Mouse (Mus musculus) C2C12 (cell line): ENCODE data around the gene Rap1gds1. TPM values are rescaled to one million over a fixed set of nuclear protein-coding genes. Genes with fewer than 3 reads are reported as not detected.

Experiments used
- H3K27me3 ChIP-seq: one replicate; pipeline ENCODE4 v1.6.1; 2011; ENCODE audit not compliant: control insufficient read depth, insufficient read depth, insufficient read length
- H3K36me3 ChIP-seq: one replicate; pipeline ENCODE4 v1.6.1; 2011; ENCODE audit not compliant: control insufficient read depth, insufficient read depth
- H3K4me3 ChIP-seq: one replicate; pipeline ENCODE4 v1.5.1; 2011; ENCODE audit warnings: mild to moderate bottlenecking, control low read depth; ENCODE audit not compliant: poor library complexity, insufficient read depth, severe bottlenecking
- H3K79me2 ChIP-seq: one replicate; pipeline ENCODE4 v1.6.1; 2011; ENCODE audit not compliant: control insufficient read depth, insufficient read depth
- H3K79me3 ChIP-seq: one replicate; pipeline ENCODE4 v1.6.1; 2011; ENCODE audit warnings: low read depth, control low read depth
- H3ac ChIP-seq: one replicate; pipeline ENCODE3; 2011; ENCODE audit warnings: low read depth; ENCODE audit not compliant: control insufficient read depth, insufficient read length
- CEBPB ChIP-seq: IDR thresholded peaks from one replicate; pipeline ENCODE4 v1.6.1; 2011; ENCODE audit warnings: low read depth, mild to moderate bottlenecking, control low read depth, moderate library complexity
- CTCF ChIP-seq: IDR thresholded peaks from one replicate; pipeline ENCODE4 v1.5.1; 2011; ENCODE audit not compliant: control insufficient read depth, insufficient read depth, insufficient read length
- FOSL1 ChIP-seq: IDR thresholded peaks from one replicate; pipeline ENCODE4 v1.8.0; 2011; ENCODE audit warnings: mild to moderate bottlenecking, low read length; ENCODE audit not compliant: poor library complexity, insufficient read depth, severe bottlenecking
- MAX ChIP-seq: IDR thresholded peaks from one replicate; pipeline ENCODE4 v1.6.1; 2011; ENCODE audit warnings: mild to moderate bottlenecking, control low read depth
- MYOD1 ChIP-seq: IDR thresholded peaks from one replicate; pipeline ENCODE4 v1.6.1; 2011; ENCODE audit warnings: low read depth; ENCODE audit not compliant: control insufficient read depth, insufficient read length
- MYOG ChIP-seq: IDR thresholded peaks from one replicate; pipeline ENCODE4 v1.6.1; 2011; ENCODE audit not compliant: control insufficient read depth, insufficient read length; ENCODE audit errors: extremely low read depth
- USF1 ChIP-seq: IDR thresholded peaks from one replicate; pipeline ENCODE4 v1.6.1; 2011; ENCODE audit warnings: low read depth, mild to moderate bottlenecking, control low read depth, moderate library complexity
- polyA plus RNA-seq: library from polyadenylated mRNA; unstranded; fragments of >200 nt; fragmentation: generic; extraction: Trizol; gene quantifications from one replicate; pipeline ENCODE4 v1.2.1, GENCODE M21; 2012; ENCODE audit warnings: missing spikeins

Gene Rap1gds1
- polyA plus RNA-seq, 1 experiment = 29.1 TPM

DNA sequence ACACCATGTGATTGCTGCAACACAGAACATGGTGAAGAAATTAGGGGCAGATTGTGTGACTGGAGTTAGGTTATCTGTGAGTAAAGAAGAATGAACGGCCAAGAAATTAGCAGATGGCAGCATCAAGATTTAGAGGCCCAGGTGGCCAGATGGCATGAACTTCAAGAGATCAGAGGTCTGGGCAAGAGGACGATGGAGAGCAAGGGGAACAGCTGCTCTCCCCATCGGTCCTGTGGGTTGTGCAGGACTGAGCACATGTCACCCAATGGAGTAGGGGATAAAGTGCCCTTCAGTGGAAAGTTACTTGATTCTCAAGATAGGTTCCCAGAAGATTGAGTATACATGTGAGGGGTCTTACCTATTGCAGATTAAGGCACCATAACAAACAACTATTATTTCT, 13.5 kb upstream of the Rap1gds1 start:
- H3K79me3 ChIP-seq = no peaks in the 10 kb centered on the region
- TF ChIP-seq MYOD1 (no peak), FOSL1 (no peak), MAX (no peak), CEBPB (no peak), CTCF (no peak), USF1 (no peak), MYOG (no peak)
- H3K79me2 ChIP-seq = no peaks in the 10 kb centered on the region
- no peak overlapping the region for H3ac ChIP-seq
- no peaks in the 10 kb centered on the region for H3K27me3 ChIP-seq
- H3K36me3 ChIP-seq = no peaks in the 10 kb centered on the region
- no peak overlapping the region for H3K4me3 ChIP-seq

DNA sequence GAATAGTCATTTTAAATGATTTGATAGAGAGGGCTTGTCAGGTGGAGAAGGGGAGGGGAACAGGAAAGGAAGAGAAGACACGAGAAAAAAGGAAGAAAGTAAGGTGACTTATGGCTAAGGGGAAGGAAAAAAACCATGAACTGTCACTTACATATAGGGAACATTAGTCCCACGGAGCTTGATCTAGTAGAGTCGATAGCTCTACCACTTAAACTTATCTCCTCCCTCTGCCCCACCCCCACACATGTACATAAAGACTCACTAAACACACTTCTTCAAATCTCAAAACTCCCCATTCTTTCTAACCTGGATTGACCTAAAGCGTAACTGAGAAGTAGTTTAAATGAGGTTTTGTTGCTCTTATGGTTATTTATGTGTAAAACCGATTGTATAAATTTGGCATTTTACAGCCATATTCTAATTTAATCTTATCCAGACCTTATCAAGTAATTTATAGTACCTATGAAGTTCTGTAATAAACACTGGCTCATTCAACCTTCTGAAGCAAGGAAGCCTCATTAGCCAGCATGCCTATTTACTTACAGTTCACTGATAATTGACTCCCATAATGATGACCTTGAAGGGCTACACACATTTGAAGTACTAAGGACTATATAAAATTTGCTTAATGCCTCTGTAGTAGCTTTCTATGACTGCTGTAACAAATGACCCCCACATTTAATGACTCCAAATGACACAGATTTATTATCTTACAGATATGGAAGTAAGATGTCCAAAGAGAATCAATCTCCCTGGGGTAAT, 9.0 kb upstream of the Rap1gds1 start:
- no peak for TF ChIP-seq FOSL1
- TF ChIP-seq MYOG = no peak
- no peak for TF ChIP-seq MYOD1
- TF ChIP-seq CEBPB = no peak
- TF ChIP-seq USF1 = no peak
- no peak for TF ChIP-seq CTCF
- no peak for TF ChIP-seq MAX
- no peak overlapping the region for H3K4me3 ChIP-seq
- no peaks in the 10 kb centered on the region for H3K79me2 ChIP-seq
- no peaks in the 10 kb centered on the region for H3K36me3 ChIP-seq
- H3ac ChIP-seq = no peak overlapping the region
- no peaks in the 10 kb centered on the region for H3K79me3 ChIP-seq
- H3K27me3 ChIP-seq = no peaks in the 10 kb centered on the region

DNA sequence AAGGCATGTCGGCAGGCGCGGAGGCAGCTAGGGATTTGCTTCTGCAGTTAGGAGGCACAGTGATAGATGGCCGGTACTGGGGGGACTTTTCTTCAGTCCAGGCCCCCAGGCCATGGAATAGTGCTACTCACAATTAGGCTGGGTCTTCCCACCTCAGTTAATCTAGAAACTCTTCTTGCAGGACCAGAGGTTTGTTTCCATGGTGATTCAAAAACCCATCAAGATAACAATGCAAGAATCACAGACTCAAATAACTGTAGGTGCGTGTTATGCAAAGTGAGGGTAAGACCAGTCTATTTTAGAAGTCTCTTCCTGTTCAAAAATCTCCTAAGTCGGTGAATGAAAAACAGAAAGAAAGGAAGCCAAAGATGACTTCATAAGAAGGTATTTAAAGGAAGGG, 4.8 kb upstream of the Rap1gds1 start:
- no peaks in the 10 kb centered on the region for H3K79me3 ChIP-seq
- no peak overlapping the region for H3ac ChIP-seq
- no peak for TF ChIP-seq MYOD1
- no peak for TF ChIP-seq CEBPB
- no peak for TF ChIP-seq FOSL1
- TF ChIP-seq CTCF = no peak
- no peak for TF ChIP-seq MAX
- TF ChIP-seq USF1 = no peak
- TF ChIP-seq MYOG = no peak
- no peak overlapping the region for H3K4me3 ChIP-seq
- H3K36me3 ChIP-seq = no peaks in the 10 kb centered on the region
- no peaks in the 10 kb centered on the region for H3K27me3 ChIP-seq
- no peaks in the 10 kb centered on the region for H3K79me2 ChIP-seq

DNA sequence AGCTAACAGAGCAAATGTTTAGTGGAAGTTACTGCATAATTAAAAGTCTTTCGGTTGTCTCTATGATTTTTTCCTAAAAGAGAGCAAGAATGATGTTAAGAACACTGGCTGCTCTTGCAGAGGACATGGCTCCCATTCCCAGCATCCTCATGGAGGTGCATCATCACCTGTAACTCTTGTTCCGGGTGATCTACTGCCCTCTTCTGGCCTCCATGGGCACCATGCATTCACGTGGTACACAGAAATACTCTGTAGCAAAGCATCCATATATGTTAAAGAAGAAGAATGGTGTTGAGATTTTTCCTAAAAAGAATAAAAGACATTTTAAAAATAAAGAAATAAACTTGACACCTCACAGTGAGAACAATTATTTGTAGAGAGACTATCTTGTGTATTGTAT, 3.0 kb upstream of the Rap1gds1 start:
- Histone ChIP-seq H3K27me3 (no peaks in the 10 kb centered on the region), H3ac (no peak overlapping the region), H3K4me3 (no peak overlapping the region), H3K36me3 (no peaks in the 10 kb centered on the region), H3K79me2 (peaks cover 16% of the 10 kb centered on the region), H3K79me3 (peaks cover 12% of the 10 kb centered on the region)
- TF ChIP-seq FOSL1 (no peak), USF1 (no peak), MYOG (no peak), MYOD1 (no peak)

DNA sequence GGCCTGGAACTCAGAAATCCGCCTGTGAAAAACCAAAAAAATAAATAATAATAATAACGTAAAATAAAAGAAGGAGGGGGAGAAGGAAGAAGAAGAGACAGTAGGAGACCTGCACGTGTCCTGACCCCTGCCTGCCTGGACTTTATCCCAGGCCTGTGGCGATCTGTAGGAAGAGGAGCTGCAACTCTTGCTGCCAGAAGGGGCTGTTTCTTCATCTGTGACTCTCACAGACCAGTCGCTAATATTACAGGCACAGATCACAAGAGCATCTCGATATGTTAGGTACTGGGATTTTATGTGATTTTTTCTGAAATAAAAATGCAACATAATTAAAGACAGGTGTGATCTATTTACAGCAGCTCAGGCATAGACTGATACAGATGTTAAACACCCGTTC, 1.1 kb upstream of the Rap1gds1 start:
- TF ChIP-seq MYOD1 (no peak), MYOG (no peak), MAX (no peak), FOSL1 (no peak), CTCF (no peak)
- Histone ChIP-seq H3ac (peak overlapping the region; percentile 34), H3K79me2 (peaks cover 36% of the 10 kb centered on the region), H3K79me3 (peaks cover 32% of the 10 kb centered on the region), H3K4me3 (peak overlapping the region; percentile 39), H3K36me3 (no peaks in the 10 kb centered on the region), H3K27me3 (no peaks in the 10 kb centered on the region)
